Comparison of ENCODE assay signal across 8 mouse cellular contexts in the genomic region with DNA sequence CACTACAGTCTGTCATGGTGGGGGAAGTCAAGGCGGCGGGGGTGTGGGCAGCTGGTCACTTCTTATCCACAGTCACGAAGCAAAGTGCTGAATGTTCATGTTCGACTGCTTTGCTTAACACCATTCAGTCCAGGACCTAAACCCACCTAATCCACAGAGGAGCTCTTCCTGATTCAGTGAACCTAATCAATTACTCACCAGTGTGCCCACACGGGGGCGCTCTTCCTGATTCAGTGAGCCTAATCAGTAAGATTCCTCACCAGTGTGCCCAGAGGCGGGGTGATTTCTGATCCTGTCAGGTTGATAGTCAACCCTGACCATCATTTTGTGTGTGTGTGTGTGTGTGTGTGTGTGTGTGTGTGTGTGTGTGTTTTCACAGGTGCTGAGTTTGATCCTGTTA. TPM values are rescaled to one million over a fixed set of nuclear protein-coding genes. Genes with fewer than 3 reads are reported as not detected.
A peak's percentile ranks its signal among the peaks of the same experiment; 100 is the strongest.
DNase-seq lines count a peak whose midpoint lies in the region; ATAC-seq and TF ChIP-seq lines count a peak whose summit lies in the region.

No protein-coding gene starts in this region.

- H3K9ac ChIP-seq in heart, adult 2 months (ENCODE audit: low read depth, low read length): no peak overlapping the region

- no peaks in the 10 kb centered on the region for H3K27me3 ChIP-seq in heart, adult 2 months (ENCODE audit: control insufficient read depth, insufficient read depth, low read length)
- H3K27me3 ChIP-seq in testis, adult 2 months (ENCODE audit: control insufficient read depth, insufficient read depth, low read length): no peaks in the 10 kb centered on the region

- WGBS in heart, adult 2 months: 55% methylated on average over 7 of the region's 7 CpGs

- TF ChIP-seq EP300 in heart, adult 2 months (IDR thresholded peaks at IDR 0.05; ENCODE audit: insufficient read depth, low read depth, low read length): no peak

- intact Hi-C loops in heart, adult 2 months (cut with DNase I): no loop called here

- no peak overlapping the region for H3K4me3 ChIP-seq in heart, adult 2 months
- H3K4me3 ChIP-seq in testis, adult 2 months (ENCODE audit: control insufficient read depth, low read depth, low read length): no peak overlapping the region

- H3K79me2 ChIP-seq in heart, adult 2 months (replicated peaks; ENCODE audit: control insufficient read depth, insufficient read depth, low read length): no peaks in the 10 kb centered on the region

- DNase-seq in heart, adult 2 months: peak in 1 of 2 experiments; percentile 37
- DNase-seq in heart, adult 9 months (ENCODE audit: low spot score in 2 of 2): no peak
- DNase-seq in testis, postnatal 10 days (ENCODE audit: low spot score): no peak
- DNase-seq in embryo, embryonic 10.5 days (ENCODE audit: low spot score): peak; percentile 72
- no peak for DNase-seq in gastrocnemius, postnatal 25 days
- DNase-seq in spleen, postnatal 36 days (ENCODE audit: low spot score in 2 of 2): no peak

- H3K36me3 ChIP-seq in heart, adult 2 months (ENCODE audit: control insufficient read depth, insufficient read depth, low read length): no peaks in the 10 kb centered on the region
- H3K36me3 ChIP-seq in testis, adult 2 months (ENCODE audit: control insufficient read depth, insufficient read depth, low read length): no peaks in the 10 kb centered on the region

- peak; percentile 63 for TF ChIP-seq CTCF in heart, adult 2 months (IDR thresholded peaks at IDR 0.05)
- TF ChIP-seq CTCF in testis, adult 2 months (IDR thresholded peaks at IDR 0.05; ENCODE audit: control insufficient read depth, insufficient read depth, insufficient replicate concordance, low read depth, low read length): peak; percentile 33; the same call in 1 of the 2 replicates

- no peak for TF ChIP-seq POLR2A in heart, adult 2 months (IDR thresholded peaks at IDR 0.05; ENCODE audit: insufficient read depth, low read depth, low read length)
- no peak for TF ChIP-seq POLR2A in testis, adult 2 months (IDR thresholded peaks at IDR 0.05; ENCODE audit: control insufficient read depth, low read depth, low read length)

- ATAC-seq in megakaryocyte progenitor cell, adult 5-6 weeks (replicated peaks; ENCODE audit: poor library complexity): peak; percentile 58

- H3K27ac ChIP-seq in heart, adult 2 months: no peak overlapping the region
- no peak overlapping the region for H3K27ac ChIP-seq in testis, adult 2 months (ENCODE audit: control insufficient read depth, insufficient read depth, low read depth, low read length)

- H3K4me1 ChIP-seq in heart, adult 2 months (ENCODE audit: control insufficient read depth, insufficient read depth, low read length): peaks cover 4% of the 10 kb centered on the region; the same call in 1 of the 2 replicates
- H3K4me1 ChIP-seq in testis, adult 2 months (ENCODE audit: control insufficient read depth, insufficient read depth, low read length): no peaks in the 10 kb centered on the region

RNA-seq across cellular contexts. Expression of a gene that starts 13.2 kb away (rescaled TPM):
- total RNA-seq in heart, adult 2 months (2021): 10 to 100 TPM in 1 of 2 experiments, 1 to 10 TPM in 1; 7.1 to 11.2 TPM
- 6.0 and 11.6 TPM in 2 replicates for polyA plus RNA-seq in heart, adult 2 months (2012; rRNA removed)
- 0.77 and 0.81 TPM in 2 replicates for polyA plus RNA-seq in testis, adult 2 months (2012; rRNA removed)
- total RNA-seq in megakaryocyte progenitor cell, adult 5-6 weeks (2015): 37.2 and 37.9 TPM in 2 replicates
- 35.1 and 42.0 TPM in 2 replicates for total RNA-seq in megakaryocyte progenitor cell, adult 5-6 weeks (2017)
- 1 to 10 TPM; 1.3 to 1.8 TPM for total RNA-seq in gastrocnemius, postnatal 25 days (2021)

RNA-seq across cellular contexts. Expression of a gene that starts 27.6 kb away (rescaled TPM):
- 10 to 100 TPM in 1 of 2 experiments, 1 to 10 TPM in 1; 8.2 to 10.3 TPM for total RNA-seq in heart, adult 2 months (2021)
- 10.4 and 11.1 TPM in 2 replicates for polyA plus RNA-seq in heart, adult 2 months (2012; rRNA removed)
- 10.4 and 10.7 TPM in 2 replicates for polyA plus RNA-seq in testis, adult 2 months (2012; rRNA removed)
- total RNA-seq in megakaryocyte progenitor cell, adult 5-6 weeks (2015): 9.1 and 9.9 TPM in 2 replicates
- 28.8 and 38.1 TPM in 2 replicates for total RNA-seq in megakaryocyte progenitor cell, adult 5-6 weeks (2017)
- total RNA-seq in gastrocnemius, postnatal 25 days (2021): 1 to 10 TPM; 6.2 to 6.7 TPM

RNA-seq across cellular contexts. Expression of a gene that starts 38.3 kb away (rescaled TPM):
- 100 to 1,000 TPM; 131 to 132 TPM for total RNA-seq in heart, adult 2 months (2021)
- 119 and 168 TPM in 2 replicates for polyA plus RNA-seq in heart, adult 2 months (2012; rRNA removed)
- 127 and 131 TPM in 2 replicates for polyA plus RNA-seq in testis, adult 2 months (2012; rRNA removed)
- total RNA-seq in megakaryocyte progenitor cell, adult 5-6 weeks (2015): 54.1 and 60.0 TPM in 2 replicates
- 31.8 and 37.6 TPM in 2 replicates for total RNA-seq in megakaryocyte progenitor cell, adult 5-6 weeks (2017)
- total RNA-seq in gastrocnemius, postnatal 25 days (2021): 10 to 100 TPM; 26.1 to 29.1 TPM
